Mouse (Mus musculus) fat pad, adult 2 months (tissue): ENCODE results near the gene Scgb1b12.
"Not testable (repeated sequence)": the region's sequence is repeated elsewhere in the genome, so short reads cannot be mapped to it uniquely, and the experiment has no call there.

Experiments used
- DNase-seq: peaks from one replicate; pipeline ENCODE4 v3.0.0-alpha.2; 2011; ENCODE audit warnings: low read depth, low spot score; ENCODE audit errors: extremely low read depth

The Scgb1b12 gene

DNA sequence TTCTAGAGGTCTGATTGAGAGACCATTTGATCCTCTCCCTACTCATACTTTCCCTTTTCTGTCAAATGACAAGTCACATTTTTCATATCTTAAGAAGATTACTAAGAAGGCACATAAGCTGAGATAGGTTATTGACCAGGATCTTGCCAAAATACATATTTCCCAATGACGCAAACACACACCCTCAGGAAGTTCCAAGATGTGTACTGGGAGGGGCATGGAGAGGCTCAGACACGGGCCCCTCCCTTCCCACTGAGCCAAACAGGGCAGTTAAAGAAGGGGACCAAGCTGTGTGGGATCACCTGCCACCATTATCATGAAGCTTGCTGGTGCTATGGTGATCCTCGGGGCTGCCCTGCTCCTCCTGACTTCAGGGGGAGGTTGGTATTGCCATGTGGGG, at the start of gene Scgb1b12:
TSS of gene Scgb1b12 (plus strand) at position 301 of the 400 bp plus-strand sequence.
- DNase-seq = not testable (repeated sequence)

DNA sequence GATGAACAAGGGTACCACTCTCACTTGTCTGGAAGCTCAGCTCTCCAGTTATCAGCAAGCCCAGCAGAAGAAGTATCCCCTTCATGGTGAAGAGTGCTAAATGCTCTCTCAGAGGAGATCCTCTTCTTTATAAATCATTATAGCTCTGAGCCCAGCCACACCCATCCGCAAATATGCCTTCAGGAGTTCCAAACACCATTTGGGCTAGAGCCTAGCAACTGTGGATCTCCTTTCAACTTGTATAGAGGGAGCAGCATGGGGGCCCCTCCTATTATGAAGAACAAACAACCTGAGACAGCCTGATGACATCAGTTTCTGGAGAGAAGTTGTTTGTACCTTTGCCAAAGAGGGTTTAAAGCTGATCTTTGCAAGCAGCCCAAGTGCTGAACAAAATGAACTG, 6.8 kb upstream of the Scgb1b12 start, which contains the start of gene Scgb2b12:
TSS of gene Scgb2b12 (minus strand) at position 101 of the 400 bp plus-strand sequence.
- not testable (repeated sequence) for DNase-seq
